Mouse (Mus musculus) intestine, postnatal 0 days (tissue): ENCODE results near the gene Hist1h3f. TPM values are rescaled to one million over a fixed set of nuclear protein-coding genes. Genes with fewer than 3 reads are reported as not detected.
A peak's percentile ranks its signal among the peaks of the same experiment; 100 is the strongest.
"Not testable (repeated sequence)": the region's sequence is repeated elsewhere in the genome, so short reads cannot be mapped to it uniquely, and the experiment has no call there.

Experiments
- ATAC-seq: fragments of 200-750 bp; cut with Nextera tagmentation; 2 replicates; pipeline ENCODE4 v1.8.0; 2017; ENCODE audit warnings: mild to moderate bottlenecking, moderate TSS enrichment, moderate library complexity
- H3K27ac ChIP-seq: fragments of 300-500 bp; sonication (generic); 2 replicates; pipeline ENCODE4 v1.5.1; 2014; ENCODE audit warnings: mild to moderate bottlenecking, low read depth, low read length, moderate library complexity
- H3K27me3 ChIP-seq: fragments of 300-500 bp; sonication (generic); replicated peaks from 2 replicates; pipeline ENCODE4 v1.6.1; 2014; ENCODE audit warnings: low read length, mixed read lengths; ENCODE audit not compliant: control insufficient read depth, insufficient read depth
- H3K36me3 ChIP-seq: fragments of 300-500 bp; sonication (generic); 2 replicates; pipeline ENCODE4 v1.6.1; 2014; ENCODE audit warnings: mild to moderate bottlenecking, moderate library complexity; ENCODE audit not compliant: control insufficient read depth, insufficient read depth
- H3K4me1 ChIP-seq: fragments of 300-500 bp; sonication (generic); replicated peaks from 2 replicates; pipeline ENCODE4 v1.6.1; 2014; ENCODE audit warnings: antibody characterized with exemption, low read length, mixed read lengths; ENCODE audit not compliant: control insufficient read depth, insufficient read depth
- H3K4me2 ChIP-seq: fragments of 300-500 bp; sonication (generic); replicated peaks from 2 replicates; pipeline ENCODE4 v1.6.1; 2014; ENCODE audit warnings: low read depth, mild to moderate bottlenecking, moderate library complexity
- H3K4me3 ChIP-seq: fragments of 300-500 bp; sonication (generic); 2 replicates; pipeline ENCODE4 v1.5.1; 2014; ENCODE audit warnings: low read depth, low read length
- H3K9ac ChIP-seq: fragments of 300-500 bp; sonication (generic); 2 replicates; pipeline ENCODE4 v1.6.1; 2014; ENCODE audit warnings: mild to moderate bottlenecking, low read depth, low read length
- H3K9me3 ChIP-seq: fragments of 300-500 bp; sonication (generic); 2 replicates; pipeline ENCODE4 v1.6.1; 2016; ENCODE audit warnings: mixed run types; ENCODE audit not compliant: control insufficient read depth
- CTCF ChIP-seq: sonication (generic); IDR thresholded peaks from 2 replicates; pipeline ENCODE4 v1.5.1; 2016; ENCODE audit warnings: low read depth, mild to moderate bottlenecking, control low read depth, antibody characterized with exemption, moderate library complexity
- WGBS: fragments of 180-500 bp; shearing (Covaris S2); extraction: QIAGEN DNeasy Blood & Tissue Kit; methylation state at CpG from one replicate; pipeline ENCODE4 v1.1.7; 2014; 5-methylcytosine and 5-hydroxymethylcytosine counted together
- polyA plus RNA-seq: library from polyadenylated mRNA; unstranded; fragments of >200 nt; fragmentation: Nextera tagmentation; extraction: Ambion mirVana; gene quantifications from 2 replicates; pipeline ENCODE4 v1.2.1, GENCODE M21; 2015

The Hist1h3f gene
- polyA plus RNA-seq, 1 experiment from 2014 or later: 0.37 TPM

GRCm38 (mm10) chr13:23585029-23585441 lies 41.2 kb downstream of the Hist1h3f start:
- H3K9ac ChIP-seq: peak overlapping the region; percentile 61
- H3K4me2 ChIP-seq: peak overlapping the region; percentile 85
- no peaks in the 10 kb centered on the region for H3K4me1 ChIP-seq
- H3K36me3 ChIP-seq: no peaks in the 10 kb centered on the region
- peak overlapping the region; percentile 95 for H3K27ac ChIP-seq
- TF ChIP-seq CTCF: no peak
- WGBS: under 1% methylated on average over 21 of the region's 21 CpGs
- H3K9me3 ChIP-seq: no peaks in the 10 kb centered on the region
- no peaks in the 10 kb centered on the region for H3K27me3 ChIP-seq
- peak; percentile 14; the same call in 1 of the 2 replicates for ATAC-seq
- H3K4me3 ChIP-seq: peak overlapping the region; percentile 54

- Histone ChIP-seq H3K4me3 (peak overlapping the region; percentile 54), H3K27ac (peak overlapping the region; percentile 95), H3K9ac (peak overlapping the region; percentile 61), H3K4me2 (peak overlapping the region; percentile 85)
- H3K36me3 ChIP-seq, H3K9me3 ChIP-seq, H3K4me1 ChIP-seq, H3K27me3 ChIP-seq: not testable (repeated sequence)
- ATAC-seq: peak; percentile 82
- 0% methylated on average over 24 of the region's 36 CpGs for WGBS
Measured at GRCm38 (mm10) chr13:23585442-23586098, 41.7 kb downstream of the Hist1h3f start.

GRCm38 (mm10) chr13:23586099-23586939 lies 42.5 kb downstream of the Hist1h3f start:
- H3K36me3 ChIP-seq: no peaks in the 10 kb centered on the region
- peak overlapping the region; percentile 85 for H3K4me2 ChIP-seq
- no peak for ATAC-seq
- H3K27ac ChIP-seq: peak overlapping the region; percentile 76
- peak overlapping the region; percentile 38; the same call in 1 of the 2 replicates for H3K9ac ChIP-seq
- TF ChIP-seq CTCF: no peak
- WGBS: 1% methylated on average over 22 of the region's 22 CpGs
- peak overlapping the region; percentile 54 for H3K4me3 ChIP-seq
- no peaks in the 10 kb centered on the region for H3K9me3 ChIP-seq
- H3K4me1 ChIP-seq: no peaks in the 10 kb centered on the region
- no peaks in the 10 kb centered on the region for H3K27me3 ChIP-seq

GRCm38 (mm10) chr13:23586940-23587225 lies 43.0 kb downstream of the Hist1h3f start:
- TF ChIP-seq CTCF: no peak
- H3K4me3 ChIP-seq: peak overlapping the region; percentile 54
- no peaks in the 10 kb centered on the region for H3K27me3 ChIP-seq
- H3K9ac ChIP-seq: peak overlapping the region; percentile 38; the same call in 1 of the 2 replicates
- no peaks in the 10 kb centered on the region for H3K4me1 ChIP-seq
- H3K27ac ChIP-seq: peak overlapping the region; percentile 76
- peak overlapping the region; percentile 85 for H3K4me2 ChIP-seq
- no peaks in the 10 kb centered on the region for H3K9me3 ChIP-seq
- ATAC-seq: no peak
- H3K36me3 ChIP-seq: no peaks in the 10 kb centered on the region
- 3% methylated on average over 1 of the region's 1 CpGs for WGBS

GRCm38 (mm10) chr13:23591206-23591605 lies 47.4 kb downstream of the Hist1h3f start:
- 0 out of 2 replicates have a peak, but pooled peaks cover 10% of the 10 kb centered on the region for H3K4me1 ChIP-seq
- no peak overlapping the region for H3K4me3 ChIP-seq
- H3K9me3 ChIP-seq: no peaks in the 10 kb centered on the region
- H3K36me3 ChIP-seq: no peaks in the 10 kb centered on the region
- no peaks in the 10 kb centered on the region for H3K27me3 ChIP-seq
- ATAC-seq: no peak
- no peak overlapping the region for H3K9ac ChIP-seq
- no peak for TF ChIP-seq CTCF
- WGBS: 94% methylated on average over 7 of the region's 7 CpGs
- H3K4me2 ChIP-seq: no peak overlapping the region
- H3K27ac ChIP-seq: no peak overlapping the region

GRCm38 (mm10) chr13:23591886-23592285 lies 48.0 kb downstream of the Hist1h3f start:
- H3K4me2 ChIP-seq, H3K4me1 ChIP-seq, ATAC-seq, H3K27me3 ChIP-seq, H3K9me3 ChIP-seq, H3K36me3 ChIP-seq, H3K4me3 ChIP-seq, H3K27ac ChIP-seq, H3K9ac ChIP-seq: not testable (repeated sequence)
- WGBS: 81% methylated on average over 7 of the region's 7 CpGs
